Mouse (Mus musculus) lung, embryonic 16.5 days (tissue): ENCODE data around the gene Plpp3. TPM values are rescaled to one million over a fixed set of nuclear protein-coding genes. Genes with fewer than 3 reads are reported as not detected.

Source experiments
- ATAC-seq: fragments of 200-750 bp; cut with Nextera tagmentation; 2 replicates; pipeline ENCODE4 v1.8.0; 2017; ENCODE audit warnings: low read depth, mild to moderate bottlenecking, moderate library complexity
- H3K27ac ChIP-seq: fragments of 300-500 bp; sonication (generic); 2 replicates; pipeline ENCODE4 v1.5.1; 2014; ENCODE audit warnings: mild to moderate bottlenecking, control low read depth, low read length
- H3K27me3 ChIP-seq: fragments of 300-500 bp; sonication (generic); 2 replicates; pipeline ENCODE4 v1.6.1; 2014; ENCODE audit warnings: low read depth, low read length, mixed read lengths; ENCODE audit not compliant: control insufficient read depth, insufficient read depth
- H3K36me3 ChIP-seq: fragments of 300-500 bp; sonication (generic); 2 replicates; pipeline ENCODE4 v1.6.1; 2014; ENCODE audit warnings: low read length; ENCODE audit not compliant: control insufficient read depth, insufficient read depth
- H3K4me1 ChIP-seq: fragments of 300-500 bp; sonication (generic); replicated peaks from 2 replicates; pipeline ENCODE4 v1.6.1; 2014; ENCODE audit warnings: low read length, mixed read lengths; ENCODE audit not compliant: control insufficient read depth, insufficient read depth
- H3K4me2 ChIP-seq: fragments of 300-500 bp; sonication (generic); 2 replicates; pipeline ENCODE4 v1.6.1; 2014; ENCODE audit warnings: low read depth, low read length, control low read depth
- H3K4me3 ChIP-seq: fragments of 300-500 bp; sonication (generic); 2 replicates; pipeline ENCODE4 v1.5.1; 2014; ENCODE audit warnings: mild to moderate bottlenecking, low read length, control low read depth
- H3K9ac ChIP-seq: fragments of 300-500 bp; sonication (generic); 2 replicates; pipeline ENCODE4 v1.6.1; 2014; ENCODE audit warnings: low read length, control low read depth
- H3K9me3 ChIP-seq: fragments of 300-500 bp; sonication (generic); 2 replicates; pipeline ENCODE4 v1.6.1; 2016; ENCODE audit warnings: low read length; ENCODE audit not compliant: control insufficient read depth
- WGBS: fragments of 180-500 bp; shearing (Covaris S2); extraction: QIAGEN DNeasy Blood & Tissue Kit; methylation state at CpG from one replicate; pipeline ENCODE4 v1.1.7; 2014; 5-methylcytosine and 5-hydroxymethylcytosine counted together
- polyA plus RNA-seq: library from polyadenylated mRNA; unstranded; fragments of >200 nt; fragmentation: Nextera tagmentation; extraction: Ambion mirVana; gene quantifications from 2 replicates; pipeline ENCODE4 v1.2.1, GENCODE M21; 2015

Plpp3 gene
- polyA plus RNA-seq, 1 experiment from 2014 or later: 94.2 TPM

- ATAC-seq: no peak
- WGBS: 91% methylated on average over 4 of the region's 4 CpGs
Measured at GRCm38 (mm10) chr4:105254365-105254764, 97.2 kb downstream of the Plpp3 start.

GRCm38 (mm10) chr4:105255185-105255584 lies 98.0 kb downstream of the Plpp3 start:
- Histone ChIP-seq H3K4me3 (no peak overlapping the region), H3K4me1 (peaks cover 4% of the 10 kb centered on the region; the same call in 1 of the 2 replicates), H3K27ac (no peak overlapping the region), H3K9ac (no peak overlapping the region), H3K9me3 (no peaks in the 10 kb centered on the region), H3K27me3 (no peaks in the 10 kb centered on the region), H3K36me3 (no peaks in the 10 kb centered on the region), H3K4me2 (no peak overlapping the region)
- WGBS: 63% methylated on average over 3 of the region's 3 CpGs
- ATAC-seq: no peak

More at GRCm38 (mm10) chr4:105254365-105254764, 97.2 kb downstream of the Plpp3 start:
- H3K9ac ChIP-seq: no peak overlapping the region
- H3K4me3 ChIP-seq: no peak overlapping the region
- H3K4me2 ChIP-seq: no peak overlapping the region
- H3K4me1 ChIP-seq: peaks cover 4% of the 10 kb centered on the region; the same call in 1 of the 2 replicates
- no peaks in the 10 kb centered on the region for H3K9me3 ChIP-seq
- H3K27ac ChIP-seq: no peak overlapping the region
- no peaks in the 10 kb centered on the region for H3K27me3 ChIP-seq
- no peaks in the 10 kb centered on the region for H3K36me3 ChIP-seq

- H3K9me3 ChIP-seq: no peaks in the 10 kb centered on the region
- H3K27me3 ChIP-seq: no peaks in the 10 kb centered on the region
- H3K4me3 ChIP-seq: no peak overlapping the region
- no peak overlapping the region for H3K9ac ChIP-seq
- H3K4me1 ChIP-seq: peaks cover 4% of the 10 kb centered on the region; the same call in 1 of the 2 replicates
- H3K36me3 ChIP-seq: no peaks in the 10 kb centered on the region
- peak; percentile 72 for ATAC-seq
- WGBS: 56% methylated on average over 11 of the region's 11 CpGs
- no peak overlapping the region for H3K27ac ChIP-seq
- H3K4me2 ChIP-seq: no peak overlapping the region
Measured at GRCm38 (mm10) chr4:105257667-105258560, 100.8 kb downstream of the Plpp3 start.

- H3K36me3 ChIP-seq: no peaks in the 10 kb centered on the region
- WGBS: 56% methylated on average over 2 of the region's 2 CpGs
- H3K4me1 ChIP-seq: peaks cover 4% of the 10 kb centered on the region; the same call in 1 of the 2 replicates
- no peak overlapping the region for H3K4me2 ChIP-seq
- ATAC-seq: no peak
- no peak overlapping the region for H3K9ac ChIP-seq
- H3K4me3 ChIP-seq: no peak overlapping the region
- H3K27me3 ChIP-seq: no peaks in the 10 kb centered on the region
- H3K9me3 ChIP-seq: no peaks in the 10 kb centered on the region
- H3K27ac ChIP-seq: no peak overlapping the region
Measured at GRCm38 (mm10) chr4:105260385-105260784, 103.2 kb downstream of the Plpp3 start.

- H3K4me2 ChIP-seq: no peak overlapping the region
- H3K4me3 ChIP-seq: no peak overlapping the region
- H3K27ac ChIP-seq: no peak overlapping the region
- H3K9ac ChIP-seq: no peak overlapping the region
- no peaks in the 10 kb centered on the region for H3K9me3 ChIP-seq
- WGBS: 69% methylated on average over 9 of the region's 9 CpGs
- no peaks in the 10 kb centered on the region for H3K36me3 ChIP-seq
- no peak for ATAC-seq
- peaks cover 4% of the 10 kb centered on the region; the same call in 1 of the 2 replicates for H3K4me1 ChIP-seq
- no peaks in the 10 kb centered on the region for H3K27me3 ChIP-seq
Measured at GRCm38 (mm10) chr4:105260893-105261769, 104.0 kb downstream of the Plpp3 start.

- Histone ChIP-seq H3K27ac (no peak overlapping the region), H3K36me3 (no peaks in the 10 kb centered on the region), H3K27me3 (no peaks in the 10 kb centered on the region), H3K4me3 (no peak overlapping the region), H3K4me1 (peaks cover 4% of the 10 kb centered on the region; the same call in 1 of the 2 replicates), H3K4me2 (no peak overlapping the region), H3K9me3 (no peaks in the 10 kb centered on the region), H3K9ac (no peak overlapping the region)
- ATAC-seq: no peak
- 76% methylated on average over 12 of the region's 12 CpGs for WGBS
Measured at GRCm38 (mm10) chr4:105262358-105262757, 105.2 kb downstream of the Plpp3 start.

- Histone ChIP-seq H3K4me1 (no peaks in the 10 kb centered on the region), H3K27ac (no peak overlapping the region), H3K9me3 (no peaks in the 10 kb centered on the region), H3K36me3 (no peaks in the 10 kb centered on the region), H3K4me2 (no peak overlapping the region), H3K27me3 (no peaks in the 10 kb centered on the region), H3K9ac (no peak overlapping the region), H3K4me3 (no peak overlapping the region)
- ATAC-seq: no peak
- 90% methylated on average over 8 of the region's 8 CpGs for WGBS
Measured at GRCm38 (mm10) chr4:105263600-105263999, 106.5 kb downstream of the Plpp3 start.

GRCm38 (mm10) chr4:105265041-105265440 lies 107.9 kb downstream of the Plpp3 start:
- H3K27me3 ChIP-seq: no peaks in the 10 kb centered on the region
- H3K9me3 ChIP-seq: no peaks in the 10 kb centered on the region
- H3K4me2 ChIP-seq: no peak overlapping the region
- no peak for ATAC-seq
- 78% methylated on average over 8 of the region's 8 CpGs for WGBS
- no peak overlapping the region for H3K27ac ChIP-seq
- no peaks in the 10 kb centered on the region for H3K4me1 ChIP-seq
- no peak overlapping the region for H3K4me3 ChIP-seq
- no peak overlapping the region for H3K9ac ChIP-seq
- H3K36me3 ChIP-seq: no peaks in the 10 kb centered on the region

- H3K9me3 ChIP-seq: no peaks in the 10 kb centered on the region
- H3K27ac ChIP-seq: no peak overlapping the region
- peak; percentile 95 for ATAC-seq
- no peaks in the 10 kb centered on the region for H3K27me3 ChIP-seq
- 62% methylated on average over 4 of the region's 4 CpGs for WGBS
- H3K4me3 ChIP-seq: no peak overlapping the region
- no peak overlapping the region for H3K4me2 ChIP-seq
- no peaks in the 10 kb centered on the region for H3K4me1 ChIP-seq
- H3K36me3 ChIP-seq: no peaks in the 10 kb centered on the region
- H3K9ac ChIP-seq: no peak overlapping the region
Measured at GRCm38 (mm10) chr4:105265678-105266077, 108.5 kb downstream of the Plpp3 start.
